Mouse (Mus musculus) forebrain, embryonic 11.5 days (tissue): ENCODE measurements around the gene Fzd5. TPM values are rescaled to one million over a fixed set of nuclear protein-coding genes. Genes with fewer than 3 reads are reported as not detected.

Source experiments
- ATAC-seq: fragments of 200-750 bp; cut with Nextera tagmentation; replicated peaks from 2 replicates; pipeline ENCODE4 v1.8.0; 2017; ENCODE audit warnings: moderate TSS enrichment; ENCODE audit not compliant: low FRiP score
- DNase-seq: peaks from one replicate; pipeline ENCODE4 v3.0.0-alpha.2; 2017; ENCODE audit warnings: low spot score
- H3K27ac ChIP-seq: fragments of 300-500 bp; sonication (generic); 2 replicates; pipeline ENCODE4 v1.5.1; 2014; ENCODE audit warnings: low read depth, low read length
- H3K27me3 ChIP-seq: fragments of 300-500 bp; sonication (generic); 2 replicates; pipeline ENCODE4 v1.6.1; 2014; ENCODE audit warnings: mild to moderate bottlenecking, low read length, mixed read lengths; ENCODE audit not compliant: control insufficient read depth, insufficient read depth
- H3K36me3 ChIP-seq: fragments of 300-500 bp; sonication (generic); 2 replicates; pipeline ENCODE4 v1.6.1; 2014; ENCODE audit warnings: mild to moderate bottlenecking, low read length, moderate library complexity, mixed read lengths; ENCODE audit not compliant: control insufficient read depth, insufficient read depth
- H3K4me1 ChIP-seq: fragments of 300-500 bp; sonication (generic); replicated peaks from 2 replicates; pipeline ENCODE4 v1.6.1; 2014; ENCODE audit warnings: low read length, mixed read lengths; ENCODE audit not compliant: control insufficient read depth, insufficient read depth
- H3K4me2 ChIP-seq: fragments of 300-500 bp; sonication (generic); 2 replicates; pipeline ENCODE4 v1.6.1; 2014; ENCODE audit warnings: low read depth, mild to moderate bottlenecking, low read length, moderate library complexity, mixed read lengths; ENCODE audit not compliant: severe bottlenecking
- H3K4me3 ChIP-seq: fragments of 300-500 bp; sonication (generic); 2 replicates; pipeline ENCODE4 v1.5.1; 2014; ENCODE audit warnings: low read depth, low read length
- H3K9ac ChIP-seq: fragments of 300-500 bp; sonication (generic); 2 replicates; pipeline ENCODE4 v1.6.1; 2014; ENCODE audit warnings: low read length
- H3K9me3 ChIP-seq: fragments of 300-500 bp; sonication (generic); 2 replicates; pipeline ENCODE4 v1.6.1; 2016; ENCODE audit warnings: low read length, mixed read lengths; ENCODE audit not compliant: control insufficient read depth
- WGBS: fragments of 180-500 bp; shearing (Covaris S2); extraction: QIAGEN DNeasy Blood & Tissue Kit; methylation state at CpG from one replicate; pipeline ENCODE4 v1.1.7; 2014; 5-methylcytosine and 5-hydroxymethylcytosine counted together
- polyA plus RNA-seq: library from polyadenylated mRNA; unstranded; fragments of >200 nt; fragmentation: Nextera tagmentation; extraction: Ambion mirVana; gene quantifications from 2 replicates; pipeline ENCODE4 v1.2.1, GENCODE M21; 2014

The Fzd5 gene
- polyA plus RNA-seq, 1 experiment from 2014 or later = 0.95 TPM

GRCm38 (mm10) chr1:64684440-64684839 lies 53.1 kb downstream of the Fzd5 start:
- H3K4me2 ChIP-seq = no peak overlapping the region
- DNase-seq (no peak), ATAC-seq (no peak)
- no peaks in the 10 kb centered on the region for H3K4me1 ChIP-seq
- no peaks in the 10 kb centered on the region for H3K36me3 ChIP-seq
- no peak overlapping the region for H3K9ac ChIP-seq
- H3K27me3 ChIP-seq = no peaks in the 10 kb centered on the region
- WGBS = 93% methylated on average over 2 of the region's 2 CpGs
- H3K27ac ChIP-seq = no peak overlapping the region
- H3K9me3 ChIP-seq = no peaks in the 10 kb centered on the region
- no peak overlapping the region for H3K4me3 ChIP-seq

GRCm38 (mm10) chr1:64683039-64683438 lies 54.5 kb downstream of the Fzd5 start:
- Histone ChIP-seq H3K4me2 (no peak overlapping the region), H3K27me3 (no peaks in the 10 kb centered on the region), H3K27ac (no peak overlapping the region), H3K4me3 (no peak overlapping the region), H3K9me3 (no peaks in the 10 kb centered on the region), H3K9ac (no peak overlapping the region), H3K36me3 (no peaks in the 10 kb centered on the region), H3K4me1 (no peaks in the 10 kb centered on the region)
- ATAC-seq (no peak), DNase-seq (no peak)
- WGBS = 97% methylated on average over 3 of the region's 3 CpGs

GRCm38 (mm10) chr1:64681499-64681898 lies 56.1 kb downstream of the Fzd5 start:
- Histone ChIP-seq H3K4me3 (no peak overlapping the region), H3K27ac (no peak overlapping the region), H3K4me1 (no peaks in the 10 kb centered on the region), H3K9me3 (no peaks in the 10 kb centered on the region), H3K27me3 (no peaks in the 10 kb centered on the region), H3K36me3 (no peaks in the 10 kb centered on the region), H3K9ac (no peak overlapping the region), H3K4me2 (no peak overlapping the region)
- 95% methylated on average over 3 of the region's 3 CpGs for WGBS
- DNase-seq (no peak), ATAC-seq (no peak)

Other genes with a start within 250 kb of the Fzd5 start
- 62.6 and 64.9 TPM in 2 replicates for gene Creb1, start 205.1 kb downstream of the Fzd5 start, polyA plus RNA-seq
- 20.8 and 22.8 TPM in 2 replicates for gene Mettl21a, start 120.5 kb downstream of the Fzd5 start, polyA plus RNA-seq
- 10.6 and 12.2 TPM in 2 replicates for gene Ccnyl1, start 47.3 kb downstream of the Fzd5 start, polyA plus RNA-seq
- 6.5 and 7.2 TPM in 2 replicates for gene Plekhm3, start 219.1 kb upstream of the Fzd5 start, polyA plus RNA-seq